Mouse (Mus musculus) CH12.LX (cell line): ENCODE results near the gene Gm45716. TPM values are rescaled to one million over a fixed set of nuclear protein-coding genes. Genes with fewer than 3 reads are reported as not detected.

Source experiments
- DNase-seq: peaks from one replicate; pipeline ENCODE4 v3.0.0-alpha.2; 2013; ENCODE audit errors: extremely low read depth
- H3K27ac ChIP-seq: 2 replicates; pipeline ENCODE4 v1.5.1; 2012; ENCODE audit warnings: low read depth, mild to moderate bottlenecking, control low read depth, moderate library complexity; ENCODE audit not compliant: insufficient read depth
- H3K27me3 ChIP-seq: replicated peaks from 2 replicates; pipeline ENCODE3; 2012; ENCODE audit warnings: inconsistent platforms
- H3K36me3 ChIP-seq, 2 experiments: replicated peaks in 1 of 2; 2 replicates each; pipeline versions ENCODE3 to v1.6.1; 2012; ENCODE audit warnings: inconsistent platforms in 1 of 2, low read length in 1 of 2, mild to moderate bottlenecking in 1 of 2, mixed read lengths in 1 of 2, moderate library complexity in 1 of 2; ENCODE audit not compliant: control insufficient read depth in 1 of 2, insufficient read depth in 1 of 2
- H3K4me1 ChIP-seq, 2 experiments: 2 replicates each; pipeline ENCODE4 v1.6.1; 2012; ENCODE audit warnings: inconsistent platforms in 1 of 2, moderate library complexity in 1 of 2; ENCODE audit not compliant: insufficient read depth in 2 of 2, control insufficient read depth in 1 of 2
- H3K4me2 ChIP-seq: 2 replicates; pipeline ENCODE4 v1.6.1; 2012; ENCODE audit warnings: low read depth, mild to moderate bottlenecking, control low read depth; ENCODE audit not compliant: poor library complexity, insufficient read depth, severe bottlenecking
- H3K4me3 ChIP-seq, 3 experiments: fragments of 150-350 bp in 1 of 3; sonication (generic) in 1 of 3; replicated peaks in 1 of 3; 2 replicates each; pipeline versions ENCODE3 to v1.5.1; 2011 to 2012; ENCODE audit warnings: low read depth in 2 of 3, low read length in 2 of 3, mild to moderate bottlenecking in 2 of 3, moderate library complexity in 2 of 3, control low read depth in 1 of 3, improper control_type of control experiment in 1 of 3, inconsistent platforms in 1 of 3, mixed read lengths in 1 of 3; ENCODE audit not compliant: poor library complexity in 1 of 3
- H3K79me2 ChIP-seq: replicated peaks from 2 replicates; pipeline ENCODE4 v1.6.1; 2012; ENCODE audit warnings: mild to moderate bottlenecking, moderate library complexity; ENCODE audit not compliant: control insufficient read depth, poor library complexity, insufficient read depth, severe bottlenecking; ENCODE audit errors: extremely low read depth
- H3K9ac ChIP-seq: 2 replicates; pipeline ENCODE4 v1.6.1; 2012; ENCODE audit warnings: low read depth, mild to moderate bottlenecking, control low read depth, moderate library complexity; ENCODE audit not compliant: insufficient read depth
- H3K9me3 ChIP-seq: replicated peaks from 2 replicates; pipeline ENCODE3; 2012; ENCODE audit warnings: low read length, inconsistent platforms, mixed read lengths
- BHLHE40 ChIP-seq: IDR thresholded peaks from 2 replicates; pipeline ENCODE4 v1.6.1; 2011; ENCODE audit warnings: mild to moderate bottlenecking, low read depth, low read length, improper control_type of control experiment
- CHD1 ChIP-seq: IDR thresholded peaks from 2 replicates; pipeline ENCODE4 v1.6.1; 2012; ENCODE audit warnings: low read depth, low read length, improper control_type of control experiment, inconsistent platforms
- CTCF ChIP-seq, 2 experiments: IDR thresholded peaks in 1 of 2; conservative IDR thresholded peaks in 1 of 2; 2 replicates each; pipeline ENCODE4 v1.5.1; 2011 to 2012; ENCODE audit warnings: low read depth in 2 of 2, low read length in 2 of 2, improper control_type of control experiment in 1 of 2, inconsistent platforms in 1 of 2, mild to moderate bottlenecking in 1 of 2, moderate library complexity in 1 of 2
- E2F4 ChIP-seq: IDR thresholded peaks from 2 replicates; pipeline ENCODE4 v1.6.1; 2011; ENCODE audit warnings: low read depth, low read length, improper control_type of control experiment; ENCODE audit not compliant: insufficient replicate concordance
- EP300 ChIP-seq: IDR thresholded peaks from 2 replicates; pipeline ENCODE4 v1.6.1; 2011; ENCODE audit warnings: low read length, improper control_type of control experiment
- ETS1 ChIP-seq: conservative IDR thresholded peaks from 2 replicates; pipeline ENCODE4 v1.6.1; 2012; ENCODE audit warnings: low read depth, mild to moderate bottlenecking, inconsistent platforms, low read length, improper control_type of control experiment, moderate library complexity
- GABPA ChIP-seq: IDR thresholded peaks from 2 replicates; pipeline ENCODE4 v1.6.1; 2012; ENCODE audit warnings: low read depth, low read length, improper control_type of control experiment, inconsistent platforms; ENCODE audit not compliant: insufficient replicate concordance
- HCFC1 ChIP-seq: IDR thresholded peaks from 2 replicates; pipeline ENCODE4 v1.6.1; 2012; ENCODE audit warnings: low read depth, mild to moderate bottlenecking, inconsistent platforms, low read length, improper control_type of control experiment
- JUN ChIP-seq: IDR thresholded peaks from 2 replicates; pipeline ENCODE4 v1.6.1; 2011; ENCODE audit warnings: low read depth, mild to moderate bottlenecking, low read length, improper control_type of control experiment, moderate library complexity; ENCODE audit not compliant: insufficient read depth
- MAZ ChIP-seq: IDR thresholded peaks from 2 replicates; pipeline ENCODE4 v1.6.1; 2012; ENCODE audit warnings: low read depth, mild to moderate bottlenecking, inconsistent platforms, low read length, improper control_type of control experiment, moderate library complexity
- MEF2A ChIP-seq: IDR thresholded peaks from 2 replicates; pipeline ENCODE4 v1.6.1; 2014; ENCODE audit warnings: low read depth, mild to moderate bottlenecking, inconsistent platforms, low read length, improper control_type of control experiment, borderline replicate concordance
- MXI1 ChIP-seq: IDR thresholded peaks from 2 replicates; pipeline ENCODE4 v1.6.1; 2011; ENCODE audit warnings: mild to moderate bottlenecking, low read depth, low read length, improper control_type of control experiment
- POLR2A ChIP-seq: IDR thresholded peaks from 2 replicates; pipeline ENCODE4 v1.6.1; 2011; ENCODE audit warnings: low read depth, mild to moderate bottlenecking, improper control_type of control experiment, low read length
- POLR2AphosphoS2 ChIP-seq: IDR thresholded peaks from 2 replicates; pipeline ENCODE4 v1.6.1; 2011; ENCODE audit warnings: low read depth, low read length, improper control_type of control experiment
- SMC3 ChIP-seq: IDR thresholded peaks from 2 replicates; pipeline ENCODE4 v1.6.1; 2011; ENCODE audit warnings: low read depth, low read length, improper control_type of control experiment
- TBP ChIP-seq: conservative IDR thresholded peaks from 2 replicates; pipeline ENCODE4 v1.6.1; 2011; ENCODE audit warnings: low read depth, low read length, improper control_type of control experiment
- UBTF ChIP-seq: IDR thresholded peaks from 2 replicates; pipeline ENCODE4 v1.6.1; 2012; ENCODE audit warnings: low read depth, mild to moderate bottlenecking, inconsistent platforms, low read length, improper control_type of control experiment, moderate library complexity
- USF1 ChIP-seq: IDR thresholded peaks from 2 replicates; pipeline ENCODE4 v1.6.1; 2014; ENCODE audit warnings: low read depth, mild to moderate bottlenecking, inconsistent platforms, low read length, improper control_type of control experiment
- ZMIZ1 ChIP-seq: IDR thresholded peaks from 2 replicates; pipeline ENCODE4 v1.6.1; 2012; ENCODE audit warnings: low read depth, mild to moderate bottlenecking, inconsistent platforms, low read length, improper control_type of control experiment
- dilution Hi-C: fragments of 300-500 bp; cut with MboI; formaldehyde crosslinking; loops from 2 replicates; pipeline ENCODE4 v1.14.3; 2020; ENCODE audit warnings: low sequenced_read_pairs; ENCODE audit not compliant: extremely low pct_unique_long_range_greater_than_20kb, extremely low pct_ligation_motif_present
- in situ Hi-C: fragments of 300-500 bp; cut with MboI; formaldehyde crosslinking; loops from 3 replicates; pipeline ENCODE4 v1.14.3; 2019; ENCODE audit warnings: low sequenced_read_pairs, low pct_ligation_motif_present, low pct_unique_long_range_greater_than_20kb, mixed read lengths
- polyA plus RNA-seq: library from polyadenylated mRNA; unstranded; fragments of >175 nt; gene quantifications from 2 replicates; pipeline ENCODE4 v1.2.1, GENCODE M21; 2012; ENCODE audit warnings: low read depth; ENCODE audit not compliant: insufficient read length
- total RNA-seq, 2 experiments: library from RNA; depleted of rRNA; stranded (reverse); fragments of 300-350 nt in 1 of 2; fragments of >200 nt in 1 of 2; gene quantifications; 2 replicates each; pipeline ENCODE4 v1.2.3; 2012 to 2014

Gm45716 gene
- total and polyA plus RNA-seq, 3 experiments, result 3.0 to 15.9 (median 9.9) TPM

DNA sequence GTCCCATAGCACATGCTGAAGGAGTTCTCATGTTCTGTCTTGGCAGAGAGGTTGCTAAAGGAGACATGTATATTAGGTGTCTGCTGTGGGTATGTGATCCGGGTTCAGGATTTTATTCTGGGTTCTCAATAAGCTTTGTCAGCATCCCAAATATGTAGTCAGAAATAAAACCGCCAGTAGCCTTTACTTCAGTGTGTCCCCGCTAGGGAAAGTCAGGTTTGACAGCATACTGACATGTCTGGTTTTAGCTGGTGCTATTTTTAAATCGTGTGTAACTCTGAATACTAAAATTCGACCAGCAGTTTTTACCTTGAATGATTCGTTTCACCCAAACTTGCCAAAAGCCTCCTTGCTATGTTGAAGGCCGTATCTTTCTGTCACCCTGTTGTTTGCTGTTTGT is 78.1 kb downstream of the Gm45716 start:
- Histone ChIP-seq H3K27me3 (no peaks in the 10 kb centered on the region), H3K36me3 (peaks cover 30 to 72% of the 10 kb centered on the region in 2 experiments), H3K9ac (no peak overlapping the region), H3K4me2 (no peak overlapping the region), H3K9me3 (peaks cover 11% of the 10 kb centered on the region), H3K4me1 (peaks cover 10 to 48% of the 10 kb centered on the region in 2 experiments), H3K4me3 (peak overlapping the region in 1 of 3 experiments; percentile 55), H3K79me2 (no peaks in the 10 kb centered on the region), H3K27ac (no peak overlapping the region)
- no peak for DNase-seq
- in situ Hi-C loops (no loop called here), dilution Hi-C loops (no loop called here)
- TF ChIP-seq ETS1, result no peak
- TF ChIP-seq TBP, result no peak
- TF ChIP-seq BHLHE40, result 0 out of 2 replicates have a peak, but pooled peaks have one; percentile 8
- TF ChIP-seq, all 38 proteins: peak for 1

DNA sequence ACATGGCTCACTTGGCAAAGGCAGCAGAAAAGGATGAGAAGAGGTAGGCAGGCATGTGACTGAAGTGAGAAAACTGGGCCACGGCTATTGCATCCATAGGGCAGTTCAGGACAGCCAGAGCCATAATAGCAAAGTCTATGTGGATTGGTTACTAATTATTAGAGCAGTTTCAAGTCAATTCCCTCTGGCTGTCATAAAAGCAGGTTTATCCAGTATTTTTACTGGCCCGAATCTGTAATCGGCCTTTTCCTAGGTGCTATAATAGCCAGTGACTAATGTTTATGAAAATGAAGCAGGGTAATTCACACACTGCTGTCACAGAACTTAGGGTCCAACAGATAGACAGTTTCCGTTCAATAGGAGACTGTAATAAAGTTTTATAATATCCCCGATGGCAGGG is 81.5 kb downstream of the Gm45716 start:
- Histone ChIP-seq H3K36me3 (peaks cover 21 to 73% of the 10 kb centered on the region in 2 experiments), H3K79me2 (no peaks in the 10 kb centered on the region), H3K4me1 (peaks cover 7 to 37% of the 10 kb centered on the region in 2 experiments), H3K4me2 (no peak overlapping the region), H3K27ac (no peak overlapping the region), H3K4me3 (no peak overlapping the region), H3K9ac (no peak overlapping the region), H3K27me3 (no peaks in the 10 kb centered on the region), H3K9me3 (no peaks in the 10 kb centered on the region)
- no peak for TF ChIP-seq GABPA
- no peak for TF ChIP-seq CTCF (conservative IDR thresholded peaks at IDR 0.05 in 1 of 2, IDR thresholded peaks at IDR 0.05 in 1 of 2; ENCODE audit: low read depth in 2 of 2, low read length in 2 of 2)
- TF ChIP-seq ZMIZ1, result no peak
- TF ChIP-seq HCFC1, result no peak
- TF ChIP-seq MAZ, result no peak
- no peak for TF ChIP-seq EP300
- TF ChIP-seq JUN, result no peak
- TF ChIP-seq E2F4, result no peak
- in situ Hi-C loops (no loop called here), dilution Hi-C loops (no loop called here)
- DNase-seq, result no peak

GRCm38 (mm10) chr11:90269398-90270123 is 82.1 kb downstream of the Gm45716 start:
- Histone ChIP-seq H3K36me3 (peaks cover 21 to 79% of the 10 kb centered on the region in 2 experiments), H3K4me3 (no peak overlapping the region), H3K27me3 (no peaks in the 10 kb centered on the region), H3K9ac (no peak overlapping the region), H3K27ac (no peak overlapping the region), H3K79me2 (no peaks in the 10 kb centered on the region), H3K4me2 (no peak overlapping the region), H3K4me1 (peaks cover 3 to 31% of the 10 kb centered on the region in 2 experiments; a peak in 3 of 4 replicates), H3K9me3 (no peaks in the 10 kb centered on the region)
- dilution Hi-C loops (no loop called here), in situ Hi-C loops (no loop called here)
- no peak for TF ChIP-seq MEF2A
- TF ChIP-seq USF1, result no peak
- TF ChIP-seq MXI1, result no peak
- no peak for TF ChIP-seq SMC3
- no peak for TF ChIP-seq UBTF
- TF ChIP-seq HCFC1, result no peak
- no peak for TF ChIP-seq TBP
- no peak for TF ChIP-seq E2F4
- TF ChIP-seq CHD1, result no peak
- no peak for TF ChIP-seq GABPA
- no peak for TF ChIP-seq POLR2A
- no peak for TF ChIP-seq ETS1
- TF ChIP-seq POLR2AphosphoS2, result no peak
- no peak for DNase-seq
